Mouse (Mus musculus): ENCODE results near the gene Otulin.

DNA sequence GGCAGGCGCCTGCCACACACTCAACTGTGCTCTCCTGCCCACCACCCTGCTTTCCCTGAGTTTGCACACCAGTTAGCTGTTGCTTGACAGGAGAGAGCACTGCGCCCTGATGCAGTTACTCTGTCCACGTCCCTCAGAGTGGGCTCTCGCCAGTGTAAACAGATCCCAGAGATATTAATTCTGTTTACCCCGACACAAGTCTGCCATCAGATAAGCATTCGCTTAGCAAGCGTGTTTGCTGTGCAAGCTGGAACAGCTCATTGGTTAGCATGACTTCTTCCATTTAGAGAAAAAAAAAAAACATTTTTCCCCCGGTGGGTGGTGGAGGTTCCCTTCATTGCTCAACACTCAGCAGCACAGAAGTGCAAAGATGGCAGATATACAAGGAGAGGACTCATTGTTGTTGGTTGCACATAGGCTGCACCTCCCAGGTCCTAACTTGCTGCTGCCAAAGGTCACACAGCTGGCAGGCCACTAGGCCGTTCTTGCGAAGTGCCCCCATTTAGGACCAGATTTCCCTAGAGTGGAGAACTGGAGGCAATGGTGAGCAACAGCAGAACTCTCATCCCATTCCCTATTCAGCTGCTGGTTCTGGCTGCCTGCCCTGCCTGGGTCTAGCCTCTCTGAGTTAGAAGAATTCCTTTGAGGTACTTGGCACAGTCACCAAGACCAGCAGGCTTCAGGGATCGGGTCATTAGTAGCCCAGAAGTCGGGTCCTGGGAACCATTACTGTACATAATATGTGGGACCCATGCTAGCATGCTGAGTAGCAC lies 105.1 kb downstream of the Otulin start:
- TF ChIP-seq POLR2A (IDR thresholded peaks at IDR 0.05; ENCODE audit: borderline replicate concordance, insufficient read depth, low read length) (no peak), CTCF (IDR thresholded peaks at IDR 0.05; ENCODE audit: borderline replicate concordance, insufficient read depth, low read depth, low read length) (no peak)

Data from cerebellum, adult 2 months (tissue).